Mouse (Mus musculus): ENCODE measurements around the gene Aicda. TPM values are rescaled to one million over a fixed set of nuclear protein-coding genes. Genes with fewer than 3 reads are reported as not detected.
"Not testable (repeated sequence)": the region's sequence is repeated elsewhere in the genome, so short reads cannot be mapped to it uniquely, and the experiment has no call there.

The Aicda gene
- total RNA-seq, 2 experiments from 2014 or later: not detected

- ATAC-seq (replicated peaks; ENCODE audit: poor library complexity): 0 out of 2 replicates have a peak, but pooled peaks have one; percentile 24
Observed at GRCm38 (mm10) chr6:122545948-122546347, 7.7 kb upstream of the Aicda start.

- ATAC-seq (replicated peaks; ENCODE audit: poor library complexity): no peak
Observed at GRCm38 (mm10) chr6:122554102-122554501, 501 bp downstream of the Aicda start.

GRCm38 (mm10) chr6:122555266-122555665 is 1.7 kb downstream of the Aicda start:
- ATAC-seq (replicated peaks; ENCODE audit: poor library complexity): no peak

GRCm38 (mm10) chr6:122556959-122557561 is 3.5 kb downstream of the Aicda start:
- ATAC-seq (replicated peaks; ENCODE audit: poor library complexity): peak; percentile 89

- peak; percentile 68 for ATAC-seq (replicated peaks; ENCODE audit: poor library complexity)
Observed at GRCm38 (mm10) chr6:122560427-122560826, 6.8 kb downstream of the Aicda start.

- ATAC-seq (replicated peaks; ENCODE audit: poor library complexity): no peak
Observed at GRCm38 (mm10) chr6:122561005-122561404, 7.4 kb downstream of the Aicda start.

GRCm38 (mm10) chr6:122562463-122562862 is 8.9 kb downstream of the Aicda start:
- peak; percentile 85 for ATAC-seq (replicated peaks; ENCODE audit: poor library complexity)

GRCm38 (mm10) chr6:122565070-122565784 is 11.6 kb downstream of the Aicda start:
- peak; percentile 42 for ATAC-seq (replicated peaks; ENCODE audit: poor library complexity)

GRCm38 (mm10) chr6:122569113-122569512 is 15.5 kb downstream of the Aicda start:
- ATAC-seq (replicated peaks; ENCODE audit: poor library complexity): no peak

- ATAC-seq (replicated peaks; ENCODE audit: poor library complexity): no peak
Observed at GRCm38 (mm10) chr6:122569762-122570161, 16.2 kb downstream of the Aicda start.

- ATAC-seq (replicated peaks; ENCODE audit: poor library complexity): peak; percentile 77
Observed at GRCm38 (mm10) chr6:122570695-122571616, 17.4 kb downstream of the Aicda start.

- ATAC-seq (replicated peaks; ENCODE audit: poor library complexity): no peak; the same call in none of the 2 replicates
Observed at GRCm38 (mm10) chr6:122571617-122571959, 18.0 kb downstream of the Aicda start.

GRCm38 (mm10) chr6:122575037-122575436 is 21.4 kb downstream of the Aicda start:
- not testable (repeated sequence) for ATAC-seq (replicated peaks; ENCODE audit: poor library complexity)

- ATAC-seq (replicated peaks; ENCODE audit: poor library complexity): no peak
Observed at GRCm38 (mm10) chr6:122577030-122577429, 23.4 kb downstream of the Aicda start.

GRCm38 (mm10) chr6:122579086-122579485 is 25.5 kb downstream of the Aicda start:
- ATAC-seq (replicated peaks; ENCODE audit: poor library complexity): no peak

GRCm38 (mm10) chr6:122591027-122591758 is 37.6 kb downstream of the Aicda start:
- ATAC-seq (replicated peaks; ENCODE audit: poor library complexity): no peak

- peak; percentile 63 for ATAC-seq (replicated peaks; ENCODE audit: poor library complexity)
Observed at GRCm38 (mm10) chr6:122592905-122593304, 39.3 kb downstream of the Aicda start.

GRCm38 (mm10) chr6:122595637-122596036 is 42.0 kb downstream of the Aicda start:
- peak; percentile 67 for ATAC-seq (replicated peaks; ENCODE audit: poor library complexity)

- 0 out of 2 replicates have a peak, but pooled peaks have one; percentile 20 for ATAC-seq (replicated peaks; ENCODE audit: poor library complexity)
Observed at GRCm38 (mm10) chr6:122596608-122597007, 43.0 kb downstream of the Aicda start.

GRCm38 (mm10) chr6:122598014-122598413 is 44.4 kb downstream of the Aicda start:
- peak; percentile 16; the same call in 1 of the 2 replicates for ATAC-seq (replicated peaks; ENCODE audit: poor library complexity)

- no peak for ATAC-seq (replicated peaks; ENCODE audit: poor library complexity)
Observed at GRCm38 (mm10) chr6:122598436-122598835, 44.8 kb downstream of the Aicda start.

All from megakaryocyte progenitor cell, adult 5-6 weeks (primary cell).